Mouse (Mus musculus) gonadal fat pad, adult 2 months (tissue): Measurements from ENCODE around the gene Fat3. TPM values are rescaled to one million over a fixed set of nuclear protein-coding genes. Genes with fewer than 3 reads are reported as not detected.

Source experiments
- DNase-seq: peaks from one replicate; pipeline ENCODE4 v3.0.0-alpha.2; 2012; ENCODE audit warnings: low read depth
- polyA plus RNA-seq: library from polyadenylated mRNA; depleted of rRNA; stranded (reverse); fragments of >200 nt; gene quantifications from 2 replicates; pipeline ENCODE4 v1.2.3, GENCODE M21; 2012

Gene Fat3
- polyA plus RNA-seq, 1 experiment = 1.00 TPM

- no peak for DNase-seq
Observed at GRCm38 (mm10) chr9:16139300-16139699, 361.8 kb downstream of the Fat3 start.

DNA sequence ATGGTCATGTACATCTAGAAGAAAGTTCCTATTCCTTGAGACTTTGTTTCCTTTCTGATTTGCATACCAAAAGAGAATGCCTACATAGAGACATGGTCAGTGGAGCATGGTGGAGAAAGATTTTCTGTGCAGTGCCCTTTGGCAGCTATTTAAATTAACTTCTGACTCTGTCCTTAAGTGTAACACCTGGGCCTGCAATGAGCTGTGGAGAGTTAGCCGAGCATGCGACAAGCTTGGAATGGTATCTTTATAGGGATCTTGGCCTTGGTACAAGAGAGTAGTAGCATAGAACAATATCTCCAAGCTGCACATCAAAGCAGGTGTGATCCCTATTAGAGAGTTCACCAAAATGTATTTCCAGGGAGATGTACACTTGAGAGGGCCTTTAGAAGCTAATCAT lies 368.0 kb downstream of the Fat3 start:
- no peak for DNase-seq

DNA sequence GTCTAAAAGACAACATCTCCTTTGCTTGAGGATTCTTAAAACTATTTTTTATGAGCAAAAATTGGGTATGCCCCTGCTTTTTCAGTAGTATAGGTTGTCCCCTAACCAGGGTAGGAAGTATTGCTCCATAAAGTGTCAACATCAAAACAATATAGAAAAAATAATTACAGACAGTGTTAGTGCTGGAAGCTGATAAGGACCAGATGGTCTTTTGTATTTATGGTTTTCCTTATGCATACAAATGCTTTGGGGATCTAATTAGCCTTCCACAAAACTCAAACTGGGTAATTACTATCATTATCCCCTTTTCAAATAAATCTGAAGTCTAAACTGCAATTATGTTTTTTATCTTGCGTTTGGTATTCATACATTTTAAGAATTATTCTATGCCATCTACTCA lies 368.5 kb downstream of the Fat3 start:
- DNase-seq = no peak

GRCm38 (mm10) chr9:16121756-16122155 lies 379.3 kb downstream of the Fat3 start:
- no peak for DNase-seq

DNA sequence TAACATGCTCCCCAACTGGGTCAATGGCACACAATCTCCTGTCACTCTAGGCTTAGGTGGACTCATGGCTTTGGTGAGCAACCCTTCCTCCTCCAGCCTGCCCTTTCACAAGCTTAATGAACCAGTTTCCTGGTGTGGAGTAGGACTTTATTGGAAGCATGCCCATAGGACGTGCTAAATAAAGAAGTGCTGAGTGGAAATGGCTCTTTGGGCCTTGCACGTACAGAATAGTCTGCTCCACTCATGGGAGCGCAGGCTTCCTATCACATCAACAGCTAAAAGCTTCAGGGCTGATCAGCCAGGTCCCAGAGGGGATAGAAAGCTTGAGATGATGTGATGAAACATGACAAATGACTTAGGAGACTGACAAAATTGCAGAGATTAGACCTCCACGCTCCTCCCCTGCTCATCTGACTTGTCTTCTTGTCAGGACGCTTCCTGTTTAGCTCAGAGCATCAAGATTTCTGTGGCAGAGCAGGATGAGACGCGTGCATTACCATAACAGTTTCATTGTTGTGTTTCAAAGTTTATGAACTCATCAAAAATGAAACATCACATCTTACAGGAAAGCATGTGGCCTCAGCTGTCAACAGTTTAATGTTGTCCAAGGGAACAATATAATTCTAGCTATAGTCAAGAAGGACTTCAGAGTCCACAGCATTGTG lies 386.1 kb downstream of the Fat3 start:
- no peak for DNase-seq

DNA sequence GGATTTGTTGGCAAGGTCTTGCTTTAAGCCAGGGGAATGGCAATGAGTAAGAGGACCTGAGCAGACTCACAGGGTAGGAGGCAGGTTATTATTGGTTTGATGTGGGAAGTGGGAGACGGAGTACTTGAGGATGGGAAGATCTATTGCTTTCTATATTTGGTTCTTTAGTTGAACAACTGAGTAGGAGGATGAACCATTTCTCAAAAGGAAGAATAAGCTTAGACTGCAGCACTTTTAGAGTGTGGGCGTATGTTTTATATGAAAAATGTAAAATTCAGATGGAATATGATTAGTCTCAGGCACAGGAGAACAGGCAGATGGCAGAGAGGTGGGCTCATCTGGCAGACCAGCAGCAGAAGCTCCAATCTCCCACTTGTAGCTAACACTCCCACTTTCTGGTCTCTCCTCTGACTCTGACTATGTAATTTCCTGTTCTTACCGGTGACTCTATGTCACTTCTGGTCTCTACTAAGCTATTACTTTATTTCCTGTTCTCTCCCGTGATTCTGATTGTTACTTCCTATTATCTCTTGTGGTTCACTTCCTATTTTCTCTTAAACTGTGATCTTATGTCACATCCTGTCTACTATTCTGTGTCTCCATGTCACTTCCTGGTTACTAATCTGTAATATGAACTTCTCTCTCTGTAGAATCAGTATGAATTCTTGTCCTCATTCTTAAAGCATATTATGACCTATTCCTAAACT lies 387.0 kb downstream of the Fat3 start:
- no peak for DNase-seq

- no peak for DNase-seq
Observed at GRCm38 (mm10) chr9:16107900-16108299, 393.2 kb downstream of the Fat3 start.

DNA sequence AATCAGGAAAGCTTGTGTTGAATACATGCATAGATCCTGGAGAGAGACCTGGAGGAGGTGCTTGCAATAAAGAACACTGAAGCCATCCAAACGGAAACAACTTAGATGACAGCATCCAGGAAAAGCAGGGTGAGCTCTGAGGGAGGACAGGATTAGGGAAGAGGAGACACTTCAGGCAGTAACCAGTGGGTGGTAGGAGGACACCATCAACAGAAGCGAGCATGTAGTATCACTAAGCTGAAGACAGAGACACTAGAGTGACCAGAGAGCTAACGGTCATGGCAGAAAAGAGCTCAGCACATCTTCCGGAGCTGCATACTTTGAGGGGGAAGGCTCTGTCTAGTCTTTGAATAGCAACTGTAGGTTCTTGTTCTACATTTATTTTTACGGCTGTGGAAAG lies 393.7 kb downstream of the Fat3 start:
- DNase-seq = no peak

DNA sequence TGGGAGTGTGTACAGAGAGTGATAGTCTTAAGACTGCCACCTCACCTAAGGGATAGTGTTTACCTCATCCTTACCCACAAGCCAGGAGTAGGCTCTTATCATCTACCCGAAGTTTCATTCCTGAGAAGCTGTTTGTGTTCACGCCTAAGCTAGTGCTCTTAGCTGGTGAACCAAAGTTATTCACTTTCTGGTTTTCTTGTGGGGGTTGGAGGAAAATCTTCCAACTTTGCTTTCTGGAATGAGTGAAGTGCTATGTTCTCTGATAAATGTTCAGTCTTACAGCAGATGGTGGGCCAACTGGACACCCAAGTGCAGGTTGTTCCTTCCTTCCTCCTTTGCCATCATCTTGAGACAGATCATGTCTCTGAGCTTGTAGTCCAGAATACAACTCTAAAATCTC lies 402.5 kb downstream of the Fat3 start:
- no peak for DNase-seq

GRCm38 (mm10) chr9:16093047-16093668 lies 407.9 kb downstream of the Fat3 start:
- DNase-seq = no peak

DNA sequence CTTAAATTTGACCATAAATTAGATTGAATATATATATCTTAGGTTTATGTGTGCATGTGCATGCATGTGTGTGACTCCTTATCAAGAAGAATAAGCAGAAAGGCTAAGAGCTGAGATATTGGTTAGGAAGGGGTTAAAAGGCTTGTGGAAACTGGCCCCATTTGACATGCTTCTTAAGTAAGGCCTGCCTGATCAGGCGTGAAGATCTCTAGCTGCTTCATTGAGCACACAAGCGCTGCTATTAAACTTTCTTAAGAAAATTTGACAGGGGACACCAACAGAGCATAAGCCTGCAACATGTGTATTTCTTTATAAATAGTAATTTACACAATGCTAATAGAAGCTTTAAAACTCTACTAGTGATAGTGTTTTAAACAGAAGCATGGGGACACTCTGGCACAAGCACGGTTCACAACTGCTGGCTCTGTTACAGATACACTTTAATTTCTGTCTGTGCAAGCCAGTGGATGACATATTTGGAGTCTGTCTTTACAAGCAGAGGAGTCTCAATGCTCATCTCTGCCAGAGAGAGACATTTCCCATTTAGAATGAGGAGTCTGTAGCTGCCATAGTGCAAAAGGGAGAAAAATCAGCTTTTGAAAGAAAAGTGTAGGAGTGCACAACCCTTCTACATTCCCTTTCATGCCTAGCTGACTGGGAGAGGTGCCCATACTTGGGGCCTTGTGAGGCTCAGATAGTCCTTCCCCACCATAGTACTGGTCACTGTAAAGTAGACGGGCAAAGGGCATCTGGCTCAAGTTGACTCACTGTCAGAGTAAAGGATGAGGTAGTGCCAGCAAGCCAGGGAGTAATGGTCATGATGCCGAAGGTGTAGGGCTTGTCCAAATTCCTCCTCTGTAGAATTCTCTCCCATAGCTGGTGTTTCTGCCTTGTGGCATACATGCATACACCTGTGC lies 408.8 kb downstream of the Fat3 start:
- DNase-seq = no peak

DNA sequence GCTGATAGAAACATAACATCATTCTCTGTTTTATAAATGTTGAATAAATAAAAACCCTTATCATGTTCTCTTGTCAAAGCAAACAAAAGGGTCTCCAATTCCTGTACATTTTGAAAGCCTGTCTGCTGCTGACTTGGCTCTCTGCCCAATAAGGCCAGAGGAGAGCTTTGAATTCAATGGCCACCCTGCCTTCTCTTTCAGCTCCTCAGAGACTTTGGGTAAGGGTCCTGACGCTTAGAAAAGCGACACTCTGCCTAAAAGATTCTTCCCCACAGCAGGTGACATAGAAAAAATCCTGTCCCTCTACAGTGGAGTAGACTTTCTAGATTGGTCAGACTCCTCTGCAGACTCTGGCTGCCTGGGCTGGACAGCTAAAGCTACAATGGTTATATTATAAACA lies 421.8 kb downstream of the Fat3 start:
- DNase-seq = no peak

GRCm38 (mm10) chr9:16074664-16075063 lies 426.4 kb downstream of the Fat3 start:
- DNase-seq = no peak

DNA sequence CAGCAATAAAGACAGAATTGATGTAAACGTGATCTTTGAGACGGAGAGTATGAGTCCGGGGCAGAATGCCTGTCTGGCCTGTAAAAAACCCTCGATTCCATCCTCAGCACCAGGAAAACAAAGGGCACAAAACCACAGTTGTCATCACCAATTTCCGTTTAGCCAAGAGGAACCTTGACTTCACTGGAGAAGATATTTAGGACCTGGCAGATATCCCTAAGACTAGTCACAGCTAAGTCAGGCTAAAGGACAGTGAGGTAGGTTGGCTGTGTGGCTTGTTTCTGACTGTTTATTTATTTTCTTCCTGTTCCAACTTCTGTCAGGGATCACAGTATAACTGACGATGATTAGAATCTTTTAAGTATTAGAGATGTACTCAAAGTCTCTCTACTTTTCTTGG lies 427.0 kb downstream of the Fat3 start:
- DNase-seq = no peak

- DNase-seq = no peak
Observed at GRCm38 (mm10) chr9:16063447-16063846, 437.6 kb downstream of the Fat3 start.

DNA sequence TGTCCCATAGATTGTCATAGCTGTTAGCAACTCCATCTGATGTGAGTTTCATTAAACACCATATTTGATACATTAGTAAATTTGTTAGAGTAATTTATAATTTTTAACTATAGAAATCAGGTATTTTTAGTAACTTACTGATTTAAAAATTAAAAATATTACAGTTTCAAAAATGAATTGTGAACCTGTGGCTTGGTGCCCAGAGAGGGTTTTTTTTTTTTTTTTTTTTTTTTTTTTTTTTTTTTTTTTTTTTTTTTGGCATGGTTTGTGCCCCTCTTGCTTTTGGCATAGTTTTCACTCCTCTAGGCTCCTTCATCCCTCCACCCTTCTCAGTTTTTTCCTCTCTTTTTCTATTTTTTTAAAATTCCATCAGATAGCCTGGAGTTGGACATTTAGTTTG lies 438.6 kb downstream of the Fat3 start:
- no peak for DNase-seq

DNA sequence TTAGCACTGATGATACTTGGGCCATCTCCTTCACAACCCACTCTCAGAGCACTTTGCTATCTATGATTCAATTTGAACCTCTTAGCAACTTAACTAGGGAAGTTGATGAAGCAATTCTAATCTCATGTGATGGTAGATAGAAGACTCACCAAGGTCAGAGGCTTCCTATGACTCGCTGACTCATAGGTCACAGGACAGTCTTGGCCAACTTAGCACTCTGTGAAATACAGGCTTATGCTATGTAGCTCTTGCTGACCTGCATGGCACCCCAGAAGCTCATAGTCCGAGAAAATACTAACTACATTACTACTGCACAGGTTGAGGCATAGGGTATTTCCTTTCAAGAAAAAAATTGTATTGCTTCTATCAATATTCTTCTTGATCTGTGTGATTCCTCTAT lies 454.4 kb downstream of the Fat3 start:
- DNase-seq = no peak

- no peak for DNase-seq
Observed at GRCm38 (mm10) chr9:16037375-16037774, 463.7 kb downstream of the Fat3 start.

DNA sequence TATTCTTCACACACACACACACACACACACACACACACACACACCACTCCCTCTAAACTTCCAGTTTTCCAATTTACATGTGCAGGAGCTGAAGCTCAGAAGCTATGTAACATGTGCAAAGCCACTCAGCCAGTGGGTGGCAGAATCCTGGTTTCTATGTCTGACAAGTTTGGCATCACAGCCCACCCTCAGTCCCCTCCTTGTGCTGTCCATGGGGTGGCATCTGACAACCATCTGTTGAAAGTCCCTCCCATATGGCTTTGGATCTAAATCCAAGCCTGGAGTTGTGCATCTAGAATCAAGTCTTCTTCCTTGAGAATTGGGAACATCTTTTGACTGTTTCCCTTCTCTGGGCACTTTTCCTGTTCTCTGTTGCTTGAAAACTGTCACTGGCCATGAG lies 464.7 kb downstream of the Fat3 start:
- DNase-seq = no peak

DNA sequence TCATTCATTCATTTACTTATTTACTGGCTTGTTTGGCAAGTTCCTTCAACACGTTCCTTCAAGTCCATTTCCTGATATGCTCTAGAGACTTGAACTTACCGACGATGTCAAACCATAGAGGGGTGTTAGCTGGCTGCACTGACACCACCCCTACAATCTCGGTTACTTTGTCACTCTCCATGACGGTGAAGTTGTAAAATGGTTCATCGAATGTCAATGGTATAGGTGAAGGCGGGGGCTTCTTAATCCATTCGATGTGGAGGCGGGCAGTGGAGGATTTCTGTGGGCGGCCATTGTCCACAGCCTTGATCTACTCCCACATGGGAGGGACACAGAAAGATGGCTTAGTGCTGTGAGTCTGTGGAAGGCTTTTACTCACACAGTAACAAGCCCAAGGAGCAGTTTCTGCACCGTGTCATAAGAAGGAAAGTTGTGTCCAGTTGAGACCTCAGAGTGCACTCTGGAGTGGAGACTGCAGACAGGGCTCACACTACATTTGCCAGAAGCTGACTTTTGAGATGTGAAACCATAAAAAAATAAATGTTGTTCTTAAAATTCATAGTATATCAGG lies 471.3 kb downstream of the Fat3 start:
- no peak for DNase-seq

DNA sequence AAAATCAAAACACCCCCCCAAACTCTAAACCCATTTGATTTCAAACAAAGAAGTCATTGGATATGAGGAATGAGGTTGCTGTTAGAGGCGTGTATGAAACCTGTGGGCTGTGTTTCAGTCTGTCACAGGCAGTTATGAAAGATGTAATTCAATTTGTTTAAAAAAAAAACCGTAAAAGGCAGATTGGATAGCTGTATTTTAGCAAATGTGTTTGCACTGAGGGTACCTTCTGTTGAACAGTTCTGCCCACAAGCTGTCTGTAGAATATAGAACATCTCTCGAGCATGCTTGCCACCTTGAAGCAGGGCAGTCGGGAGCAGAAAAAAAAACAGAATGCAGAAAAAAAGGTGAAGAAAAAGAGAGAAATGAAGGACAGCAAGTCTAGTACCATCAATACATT lies 472.0 kb downstream of the Fat3 start:
- DNase-seq = no peak

DNA sequence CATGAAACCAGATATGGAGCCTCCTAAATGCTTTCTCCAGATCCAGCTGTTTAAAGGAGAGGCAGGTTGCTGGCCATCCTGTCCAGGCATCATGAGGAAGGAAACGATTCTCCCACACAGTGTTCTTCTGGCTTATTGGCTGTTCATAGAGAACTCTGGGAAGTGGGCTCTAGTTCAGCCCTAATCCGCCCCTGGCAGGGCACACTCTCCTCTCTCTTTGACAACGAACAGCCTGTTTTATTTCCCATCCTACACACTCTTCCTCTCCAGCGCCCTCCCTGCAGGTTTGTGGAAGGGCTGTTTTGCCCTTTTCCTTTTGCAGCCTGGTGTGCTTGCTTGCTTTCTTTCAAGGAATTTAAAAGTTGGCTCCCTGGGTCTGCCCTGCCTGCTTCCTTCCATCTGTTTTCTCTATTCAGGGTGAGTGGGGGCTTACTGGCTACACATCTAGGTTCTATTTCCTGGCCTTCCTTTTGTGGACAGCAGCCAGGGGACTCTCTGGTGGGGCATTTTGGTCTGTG lies 472.6 kb downstream of the Fat3 start:
- peak; percentile 10 for DNase-seq
